Mouse (Mus musculus): ENCODE results near the gene Cblb. TPM values are rescaled to one million over a fixed set of nuclear protein-coding genes. Genes with fewer than 3 reads are reported as not detected.

The Cblb gene
- polyA plus RNA-seq, 1 experiment from 2014 or later: 1.2 TPM

- Histone ChIP-seq H3K27ac (no peak overlapping the region), H3K4me3 (replicated peaks) (no peak overlapping the region), H3K27me3 (no peaks in the 10 kb centered on the region), H3K9ac (no peak overlapping the region), H3K9me3 (replicated peaks) (no peaks in the 10 kb centered on the region; the same call in 1 of the 2 replicates), H3K36me3 (no peaks in the 10 kb centered on the region), H3K4me1 (replicated peaks) (no peaks in the 10 kb centered on the region), H3K4me2 (no peak overlapping the region)
- no peak for DNase-seq
- WGBS (ENCODE audit: insufficient replicate concordance): 79% methylated on average over 8 of the region's 8 CpGs
- no peak for ATAC-seq (ENCODE audit: low read depth)
Measured at GRCm38 (mm10) chr16:52210844-52211606, 180.0 kb downstream of the Cblb start.

DNA sequence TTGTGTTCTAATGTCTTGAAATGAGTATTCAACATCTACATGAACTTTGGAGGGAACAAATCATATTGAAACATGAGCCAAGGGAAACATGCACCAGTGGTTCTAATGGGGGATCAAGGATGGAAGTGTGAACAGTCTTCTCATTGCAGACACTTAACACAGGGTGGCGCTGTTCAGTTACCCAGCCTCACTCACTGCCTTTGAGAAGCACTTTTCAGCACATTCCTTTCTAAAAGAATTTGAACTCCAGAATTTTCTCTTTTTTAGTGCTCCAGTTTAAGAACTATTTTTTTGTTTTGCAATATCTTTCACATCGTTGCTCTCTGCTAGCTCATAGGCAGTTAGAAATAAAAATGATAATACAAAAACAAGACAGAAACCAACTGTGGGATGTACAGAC lies 188.0 kb downstream of the Cblb start:
- H3K9me3 ChIP-seq (replicated peaks): no peaks in the 10 kb centered on the region
- no peak for DNase-seq
- H3K9ac ChIP-seq: no peak overlapping the region
- no peaks in the 10 kb centered on the region for H3K36me3 ChIP-seq
- ATAC-seq (ENCODE audit: low read depth): no peak
- H3K4me1 ChIP-seq (replicated peaks): no peaks in the 10 kb centered on the region
- no peaks in the 10 kb centered on the region for H3K27me3 ChIP-seq
- H3K4me2 ChIP-seq: no peak overlapping the region
- H3K27ac ChIP-seq: no peak overlapping the region
- no peak overlapping the region for H3K4me3 ChIP-seq (replicated peaks)
- WGBS (ENCODE audit: insufficient replicate concordance): 20% methylated on average over 2 of the region's 2 CpGs

DNA sequence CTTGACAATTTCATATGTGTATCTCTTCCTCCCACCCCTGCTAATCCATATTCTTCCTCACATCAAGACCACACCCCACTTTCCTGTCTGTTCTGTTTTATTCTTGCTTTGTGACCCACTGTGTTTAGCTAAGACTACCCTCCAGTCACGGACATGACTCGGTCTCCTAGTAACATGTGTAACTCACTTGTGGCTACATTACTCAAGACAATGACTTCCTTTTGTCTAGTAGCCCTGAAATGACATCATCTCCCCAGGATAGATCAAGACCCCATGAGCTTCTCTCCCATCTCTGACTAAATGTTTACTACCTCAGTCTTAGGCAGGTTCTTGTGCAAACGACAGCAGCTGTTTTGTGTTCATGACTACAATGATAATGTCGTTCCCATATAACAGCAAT lies 191.9 kb downstream of the Cblb start:
- H3K9me3 ChIP-seq (replicated peaks): no peaks in the 10 kb centered on the region
- H3K9ac ChIP-seq: no peak overlapping the region
- no peaks in the 10 kb centered on the region for H3K27me3 ChIP-seq
- DNase-seq: no peak
- WGBS (ENCODE audit: insufficient replicate concordance): 43% methylated on average over 4 of the region's 4 CpGs
- no peak overlapping the region for H3K4me2 ChIP-seq
- no peak for ATAC-seq (ENCODE audit: low read depth)
- no peaks in the 10 kb centered on the region for H3K4me1 ChIP-seq (replicated peaks)
- H3K27ac ChIP-seq: no peak overlapping the region
- no peaks in the 10 kb centered on the region for H3K36me3 ChIP-seq
- H3K4me3 ChIP-seq (replicated peaks): no peak overlapping the region

DNA sequence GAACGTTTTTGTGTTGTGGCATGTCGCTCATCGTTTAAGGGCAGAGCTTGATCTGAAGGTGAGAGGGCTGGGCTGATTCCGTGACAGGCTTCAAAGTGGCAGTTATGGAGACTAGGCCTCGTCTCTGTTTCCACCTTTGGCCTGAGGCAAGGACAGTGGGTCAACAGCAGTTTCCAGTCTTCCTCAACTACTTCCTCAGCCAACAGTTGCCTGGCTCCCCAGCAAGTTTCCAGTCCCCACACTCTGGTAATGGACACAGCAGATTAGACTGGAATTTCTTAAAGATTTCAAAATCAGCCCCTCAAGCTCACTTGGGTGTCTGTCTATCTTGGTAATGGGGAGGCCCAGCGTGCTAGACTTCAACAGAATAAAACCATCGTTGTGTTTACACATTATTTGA lies 198.4 kb downstream of the Cblb start:
- 62% methylated on average over 7 of the region's 7 CpGs for WGBS (ENCODE audit: insufficient replicate concordance)
- H3K9me3 ChIP-seq (replicated peaks): no peaks in the 10 kb centered on the region
- H3K4me3 ChIP-seq (replicated peaks): no peak overlapping the region
- H3K36me3 ChIP-seq: no peaks in the 10 kb centered on the region
- no peak overlapping the region for H3K27ac ChIP-seq
- no peak overlapping the region for H3K4me2 ChIP-seq
- no peak for ATAC-seq (ENCODE audit: low read depth)
- H3K27me3 ChIP-seq: no peaks in the 10 kb centered on the region
- no peak for DNase-seq
- H3K4me1 ChIP-seq (replicated peaks): no peaks in the 10 kb centered on the region
- no peak overlapping the region for H3K9ac ChIP-seq

DNA sequence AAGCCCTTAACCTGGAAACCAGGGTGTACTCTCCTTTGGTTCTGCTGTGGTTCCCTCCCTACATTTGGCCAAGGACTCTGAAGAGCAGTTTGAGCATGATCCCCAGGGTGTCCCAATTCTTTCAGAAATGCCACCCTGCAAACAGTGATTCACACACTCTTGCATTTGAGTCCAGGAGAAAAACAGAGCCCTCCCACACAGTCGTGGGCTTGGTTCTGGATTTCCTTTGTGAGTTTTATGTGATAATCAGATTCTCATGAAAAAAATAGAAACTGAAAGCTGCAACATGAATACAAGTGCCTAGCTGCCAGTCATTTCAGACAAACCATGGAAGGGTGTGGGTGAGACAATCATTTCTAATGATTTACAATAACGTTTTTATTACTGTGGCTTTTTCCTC lies 198.9 kb downstream of the Cblb start:
- ATAC-seq (ENCODE audit: low read depth): no peak
- H3K36me3 ChIP-seq: no peaks in the 10 kb centered on the region

DNA sequence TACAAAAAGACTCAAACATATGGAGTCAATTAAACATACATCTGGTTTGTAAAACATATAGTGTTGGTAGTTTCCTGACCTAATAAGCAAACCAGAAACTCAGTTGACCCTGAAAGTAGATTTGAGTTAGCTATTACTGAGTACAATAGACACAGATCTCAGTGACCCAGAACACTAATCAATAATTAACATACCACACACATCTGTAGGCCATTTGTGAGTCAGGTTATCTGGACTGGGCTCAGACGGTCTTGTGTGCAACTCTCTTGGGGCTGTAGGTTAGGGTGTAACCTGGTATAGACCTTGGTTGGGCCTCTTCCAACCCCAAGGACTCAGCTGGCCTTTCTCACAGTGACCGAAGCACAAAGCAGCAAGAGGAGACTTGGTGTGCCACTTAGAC lies 211.1 kb downstream of the Cblb start:
- Histone ChIP-seq H3K4me2 (no peak overlapping the region), H3K9me3 (replicated peaks) (no peaks in the 10 kb centered on the region), H3K36me3 (no peaks in the 10 kb centered on the region), H3K27me3 (no peaks in the 10 kb centered on the region), H3K4me3 (replicated peaks) (no peak overlapping the region), H3K4me1 (replicated peaks) (no peaks in the 10 kb centered on the region), H3K27ac (no peak overlapping the region), H3K9ac (no peak overlapping the region)
- 60% methylated on average over 2 of the region's 2 CpGs for whole genome bisulfite sequencing (ENCODE audit: insufficient replicate concordance)
- ATAC-seq (ENCODE audit: low read depth): no peak
- DNase-seq: no peak

More for the DNA sequence above, 198.9 kb downstream of the Cblb start:
- Histone ChIP-seq H3K27ac (no peak overlapping the region), H3K4me1 (replicated peaks) (no peaks in the 10 kb centered on the region), H3K9ac (no peak overlapping the region), H3K4me2 (no peak overlapping the region), H3K4me3 (replicated peaks) (no peak overlapping the region), H3K27me3 (no peaks in the 10 kb centered on the region), H3K9me3 (replicated peaks) (no peaks in the 10 kb centered on the region)
- DNase-seq: no peak
- 46% methylated on average over 2 of the region's 2 CpGs for WGBS (ENCODE audit: insufficient replicate concordance)

DNA sequence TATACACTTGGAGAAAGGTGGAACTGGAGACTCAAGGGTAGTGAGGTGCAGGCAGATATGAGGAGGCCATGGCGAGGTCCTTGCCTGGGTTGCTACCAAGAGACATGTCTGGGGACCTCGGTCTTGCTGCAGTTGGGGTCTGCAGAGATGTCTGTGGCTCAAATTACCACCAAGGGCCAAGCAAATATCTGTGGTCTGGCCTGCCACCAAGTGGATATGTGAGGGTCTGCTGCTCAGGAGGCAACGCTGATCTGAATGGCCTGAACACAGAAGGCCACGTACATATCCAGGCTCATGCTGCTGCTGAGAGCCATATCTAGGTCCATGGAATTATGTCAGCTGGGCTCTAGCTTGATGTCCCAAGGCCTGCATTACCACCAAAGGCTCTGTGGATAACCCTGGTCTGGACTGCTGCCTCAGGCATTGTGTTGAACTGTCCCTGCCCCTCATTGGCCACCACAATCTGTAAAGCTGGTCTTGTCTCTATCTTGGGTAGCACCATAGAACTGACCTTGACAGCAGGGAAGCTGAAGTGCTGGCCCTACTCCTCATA lies 212.5 kb downstream of the Cblb start:
- H3K9ac ChIP-seq: no peak overlapping the region
- DNase-seq: no peak
- no peaks in the 10 kb centered on the region for H3K9me3 ChIP-seq (replicated peaks)
- ATAC-seq (ENCODE audit: low read depth): no peak
- no peak overlapping the region for H3K4me2 ChIP-seq
- H3K4me3 ChIP-seq (replicated peaks): no peak overlapping the region
- no peaks in the 10 kb centered on the region for H3K36me3 ChIP-seq
- no peaks in the 10 kb centered on the region for H3K4me1 ChIP-seq (replicated peaks)
- H3K27me3 ChIP-seq: no peaks in the 10 kb centered on the region
- 64% methylated on average over 4 of the region's 4 CpGs for WGBS (ENCODE audit: insufficient replicate concordance)
- H3K27ac ChIP-seq: no peak overlapping the region

- H3K9me3 ChIP-seq (replicated peaks): no peaks in the 10 kb centered on the region
- no peak for DNase-seq
- no peak overlapping the region for H3K9ac ChIP-seq
- H3K36me3 ChIP-seq: 0 out of 2 replicates have a peak, but pooled peaks cover 3% of the 10 kb centered on the region
- ATAC-seq (ENCODE audit: low read depth): no peak
- H3K4me3 ChIP-seq (replicated peaks): no peak overlapping the region
- no peaks in the 10 kb centered on the region for H3K4me1 ChIP-seq (replicated peaks)
- H3K27me3 ChIP-seq: no peaks in the 10 kb centered on the region
- 67% methylated on average over 4 of the region's 4 CpGs for WGBS (ENCODE audit: insufficient replicate concordance)
- H3K4me2 ChIP-seq: no peak overlapping the region
- no peak overlapping the region for H3K27ac ChIP-seq
Measured at GRCm38 (mm10) chr16:52250196-52250595, 219.2 kb downstream of the Cblb start.

GRCm38 (mm10) chr16:52250935-52251334 lies 219.9 kb downstream of the Cblb start:
- H3K4me2 ChIP-seq: no peak overlapping the region
- no peak overlapping the region for H3K27ac ChIP-seq
- H3K4me3 ChIP-seq (replicated peaks): no peak overlapping the region
- DNase-seq (no peak), ATAC-seq (ENCODE audit: low read depth) (no peak)
- no peaks in the 10 kb centered on the region for H3K9me3 ChIP-seq (replicated peaks)
- WGBS (ENCODE audit: insufficient replicate concordance): 68% methylated on average over 4 of the region's 4 CpGs
- H3K9ac ChIP-seq: no peak overlapping the region
- 0 out of 2 replicates have a peak, but pooled peaks cover 3% of the 10 kb centered on the region for H3K36me3 ChIP-seq
- H3K27me3 ChIP-seq: no peaks in the 10 kb centered on the region
- no peaks in the 10 kb centered on the region for H3K4me1 ChIP-seq (replicated peaks)

Data from liver, embryonic 13.5 days (tissue).